Mouse (Mus musculus): ENCODE data around the gene Hikeshi.

The Hikeshi gene

DNA sequence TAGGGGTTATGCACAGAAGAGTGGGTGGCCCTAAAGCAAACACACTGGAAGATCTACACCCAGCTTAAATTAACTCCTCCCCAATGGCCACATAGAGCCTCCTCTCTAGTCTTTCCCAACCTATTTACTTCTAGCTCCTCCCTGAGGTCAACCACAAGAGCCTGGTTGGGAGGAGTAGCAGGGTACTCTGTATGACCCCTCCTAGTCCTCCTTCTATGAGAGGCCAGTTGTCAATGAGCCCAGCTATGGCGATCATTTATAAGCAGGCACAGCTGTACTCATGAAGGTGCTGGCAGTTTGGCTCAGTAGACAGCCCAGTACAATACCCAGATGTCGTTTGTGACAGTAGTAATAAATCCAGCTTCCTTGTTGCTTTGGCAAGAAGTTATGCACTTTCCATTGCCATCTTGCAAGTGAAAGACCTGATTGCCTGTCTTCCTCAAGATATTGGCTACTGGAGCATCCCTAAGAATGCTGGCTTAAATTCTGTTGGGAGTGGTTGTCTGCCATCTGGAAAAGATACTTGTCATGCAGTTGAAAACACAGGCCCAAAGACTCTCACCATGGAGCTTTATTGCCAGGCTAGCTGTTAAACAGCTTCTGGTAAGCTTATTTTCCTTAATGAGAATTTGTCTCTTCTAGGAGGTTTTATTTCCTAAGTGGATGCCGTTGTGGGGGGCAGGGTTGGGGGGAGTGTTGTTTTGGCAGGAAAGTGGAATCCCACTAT, 27.4 kb downstream of the Hikeshi start:
- no peak for DNase-seq (ENCODE audit: low spot score in 2 of 2)

DNA sequence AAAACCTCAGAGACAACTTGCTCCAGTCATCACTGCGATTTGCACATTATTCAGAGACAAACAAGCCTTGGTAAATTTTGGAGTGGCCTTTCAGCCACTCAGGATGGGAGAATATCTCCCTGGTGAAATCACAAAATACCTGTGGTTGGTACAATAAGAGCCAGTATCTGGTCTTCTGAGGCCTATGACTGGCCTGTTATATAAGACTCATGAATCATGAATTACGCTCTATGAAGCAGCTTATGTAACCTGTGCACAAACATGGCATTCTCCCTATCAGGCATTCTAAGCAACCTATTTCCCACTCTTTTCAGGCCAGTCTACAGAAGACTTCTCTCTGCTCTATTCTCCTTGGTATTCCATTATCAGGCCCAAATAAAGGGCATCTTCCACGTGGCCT, 28.6 kb downstream of the Hikeshi start:
- DNase-seq (ENCODE audit: low spot score in 2 of 2), result no peak

DNA sequence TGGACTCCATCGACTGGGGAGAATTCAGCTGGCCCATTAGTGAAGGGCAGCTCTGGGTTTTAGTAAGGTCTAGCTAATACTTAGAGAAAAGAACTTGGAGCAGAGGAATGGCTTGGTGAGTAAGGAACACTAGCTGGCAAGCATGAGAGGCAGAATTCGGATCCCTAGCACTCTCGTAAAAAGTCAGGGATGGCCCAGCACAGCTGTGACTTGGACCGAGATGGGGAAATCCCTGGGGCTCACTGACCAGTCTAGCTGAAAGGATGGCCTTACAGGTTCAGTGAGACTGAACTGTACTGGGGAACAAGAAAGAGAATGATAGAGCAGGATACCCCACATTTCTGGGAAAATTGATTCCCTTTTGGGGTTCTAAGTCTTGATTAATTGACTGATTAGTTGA, 31.3 kb downstream of the Hikeshi start:
- DNase-seq (ENCODE audit: low spot score in 2 of 2), result no peak

GRCm38 (mm10) chr7:89908899-89909621, 31.9 kb downstream of the Hikeshi start:
- DNase-seq (ENCODE audit: low spot score in 2 of 2), result no peak

- no peak for DNase-seq (ENCODE audit: low spot score in 2 of 2)
Observed at GRCm38 (mm10) chr7:89908421-89908820, 32.6 kb downstream of the Hikeshi start.

- DNase-seq (ENCODE audit: low spot score in 2 of 2), result peak; percentile 51 to 78
Observed at GRCm38 (mm10) chr7:89907950-89908349, 33.1 kb downstream of the Hikeshi start.

DNA sequence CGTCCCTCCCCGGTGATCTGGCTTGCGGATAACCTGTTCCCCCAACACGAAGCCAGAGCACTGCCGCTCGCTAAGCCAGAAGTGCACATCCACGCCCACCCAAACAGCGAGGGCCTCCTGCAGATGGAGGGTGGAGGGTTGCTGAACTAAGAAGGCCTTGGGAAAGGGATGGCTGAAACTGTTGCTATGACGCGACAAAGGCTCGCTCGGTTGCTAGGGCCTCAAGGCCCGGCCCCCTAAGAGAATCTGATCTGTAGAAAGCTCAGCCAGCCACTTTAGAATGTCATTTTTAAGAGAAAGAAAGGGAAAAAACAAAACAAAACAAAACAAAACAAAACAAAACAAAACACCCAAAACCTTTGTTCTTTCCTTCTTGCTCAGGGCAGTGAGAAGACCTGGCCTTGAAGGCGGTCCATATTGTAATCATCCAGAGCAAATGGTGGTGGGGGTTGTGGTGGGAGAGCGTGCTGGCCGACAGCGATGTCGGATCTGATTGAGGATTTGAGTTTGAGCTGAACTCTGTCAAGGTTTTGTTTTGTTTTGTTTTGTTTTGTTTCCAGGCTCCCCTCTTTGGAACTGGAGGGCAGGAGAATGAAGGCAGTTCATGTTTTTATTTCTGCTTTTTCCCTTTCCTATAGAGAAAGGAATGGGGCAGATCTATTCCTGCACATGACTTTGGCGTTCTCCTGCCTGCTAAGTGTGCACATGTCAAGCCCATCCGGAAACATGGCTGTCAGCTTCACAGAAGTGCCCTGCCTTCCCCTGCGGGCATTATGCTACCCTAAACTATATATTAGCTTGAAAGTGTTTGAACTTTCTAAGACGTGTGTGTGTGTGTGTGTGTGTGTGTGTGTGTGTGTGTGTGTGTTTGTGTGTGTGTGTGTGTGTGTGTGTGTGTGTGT, 37.3 kb downstream of the Hikeshi start, which contains the start of gene Ccdc81:
Gene Ccdc81 (minus strand): TSS at position 188 of the 902 bp plus-strand sequence.
- DNase-seq (ENCODE audit: low spot score in 2 of 2), result no peak

- DNase-seq (ENCODE audit: low spot score in 2 of 2), result no peak
Observed at GRCm38 (mm10) chr7:89903007-89903406, 38.0 kb downstream of the Hikeshi start.

GRCm38 (mm10) chr7:89891856-89892255, 49.1 kb downstream of the Hikeshi start:
- DNase-seq (ENCODE audit: low spot score in 2 of 2), result no peak

GRCm38 (mm10) chr7:89891412-89891811, 49.6 kb downstream of the Hikeshi start:
- DNase-seq (ENCODE audit: low spot score in 2 of 2), result no peak

DNA sequence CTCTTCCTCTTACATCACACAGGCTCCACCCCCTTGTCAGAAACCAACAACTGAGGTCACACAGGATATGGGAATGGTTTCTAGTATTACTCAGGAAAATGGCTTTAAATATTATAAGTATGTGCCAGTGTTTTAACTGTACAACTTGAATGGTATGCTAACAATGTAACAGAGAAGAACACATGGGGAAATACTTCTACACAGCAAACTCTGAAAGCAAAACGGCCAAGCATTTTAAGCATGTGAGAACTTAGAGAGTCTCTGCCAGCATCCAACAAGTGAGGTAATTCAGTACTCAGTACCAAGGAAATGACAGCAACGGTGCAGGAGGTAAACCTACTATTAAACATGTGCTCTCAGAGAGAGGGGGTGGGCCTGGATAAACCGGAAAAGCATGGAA, 56.5 kb downstream of the Hikeshi start:
- DNase-seq (ENCODE audit: low spot score in 2 of 2), result no peak

DNA sequence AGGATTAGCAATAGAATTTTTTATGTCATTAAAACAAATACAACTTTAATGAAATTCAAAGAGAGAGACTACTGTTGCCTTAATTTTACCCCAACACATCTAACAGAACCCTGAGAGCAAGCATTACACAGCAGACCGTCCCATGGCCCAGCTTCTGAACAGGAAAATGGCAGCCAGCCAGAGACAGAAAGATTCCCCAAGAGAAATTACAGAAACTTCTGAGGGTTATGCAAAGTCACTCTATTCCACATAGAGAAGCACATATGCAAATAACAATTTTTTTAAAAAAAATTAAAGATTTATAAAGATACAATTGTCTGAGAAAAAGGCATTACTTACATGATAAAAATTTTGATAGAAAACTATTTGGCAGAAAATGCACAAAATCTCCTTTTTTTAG, 61.3 kb downstream of the Hikeshi start:
- DNase-seq (ENCODE audit: low spot score in 2 of 2), result no peak

Data from frontal cortex, postnatal 25 days (tissue).